Mouse (Mus musculus) liver, adult 2 months (tissue): ENCODE measurements at regions not wholly inside any gene's neighbourhood (a gene's known extent, or its start where the extent isn't known, plus 50 kb on each side); places are given as distances from the start of the nearest gene placed in this dataset.

Source experiments
- CTCF ChIP-seq: fragments of 200-500 bp; IDR thresholded peaks from 2 replicates; pipeline ENCODE4 v1.5.1; 2011; ENCODE audit warnings: low read depth, low read length, control low read depth
- POLR2A ChIP-seq: fragments of 200-500 bp; IDR thresholded peaks from 2 replicates; pipeline ENCODE4 v1.6.1; 2011; ENCODE audit warnings: low read length, control low read depth; ENCODE audit not compliant: insufficient read depth; ENCODE audit errors: extremely low read depth

DNA sequence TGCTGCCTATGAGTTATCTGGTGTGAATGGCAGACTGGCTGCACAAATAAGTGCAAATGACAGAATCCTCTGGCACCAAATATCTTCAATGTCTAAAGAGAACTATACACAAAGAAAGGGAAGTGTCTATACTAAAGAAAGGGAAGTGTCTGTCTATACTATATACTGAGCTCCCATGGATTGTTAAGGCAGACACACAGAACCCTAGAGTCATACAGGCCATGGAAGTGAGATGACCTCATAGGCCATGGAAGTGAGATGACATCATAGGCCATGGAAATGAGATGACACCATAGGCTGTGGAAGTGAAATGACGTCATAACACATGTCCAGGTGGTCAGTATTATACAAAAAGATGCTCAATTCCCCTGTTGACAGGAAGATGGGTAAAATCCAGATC, 82.7 kb upstream of the Foxq1 start:
- TF ChIP-seq CTCF (no peak), POLR2A (no peak)
